Mouse (Mus musculus) left cerebral cortex, adult 11 months (tissue): ENCODE measurements around the gene Gm45261.
A peak's percentile ranks its signal among the peaks of the same experiment; 100 is the strongest.

Source experiments
- DNase-seq: peaks from one replicate; pipeline ENCODE4 v3.0.0; 2022; ENCODE audit warnings: low spot score

The Gm45261 gene

GRCm38 (mm10) chr1:80410229-80410973 is 50.8 kb downstream of the Gm45261 start:
- DNase-seq, result no peak

DNA sequence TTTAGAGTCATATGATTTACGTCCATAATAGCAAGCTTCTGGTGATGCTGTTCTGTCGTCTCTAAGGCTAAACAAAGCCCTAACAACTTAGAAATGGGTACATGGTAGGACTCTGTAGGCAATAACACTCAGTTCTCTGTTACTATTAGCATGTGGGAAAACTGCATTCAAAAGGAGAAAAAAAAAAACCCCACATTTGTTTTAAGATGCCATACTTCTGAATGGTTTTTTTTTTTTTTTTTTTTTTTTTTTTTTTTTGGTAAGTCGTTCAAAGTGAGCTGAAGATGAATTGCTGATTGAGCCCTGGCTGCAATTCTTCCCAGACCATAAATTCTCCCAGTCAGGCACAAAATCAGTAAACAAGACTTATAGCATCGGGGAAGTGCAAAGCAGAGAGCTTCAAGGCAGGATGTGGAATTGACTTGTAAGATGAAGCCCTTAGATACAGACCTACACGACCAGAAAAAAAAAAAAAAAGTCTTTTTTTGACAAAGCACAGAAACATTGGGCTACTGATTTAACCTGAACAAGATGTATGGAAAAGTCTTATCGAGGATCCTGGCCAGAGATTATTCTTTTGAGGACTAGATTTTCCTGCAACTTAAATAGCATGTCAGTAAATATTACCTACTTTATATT is 51.7 kb downstream of the Gm45261 start:
- DNase-seq, result no peak

GRCm38 (mm10) chr1:80408586-80408985 is 52.7 kb downstream of the Gm45261 start:
- peak; percentile 51 for DNase-seq

DNA sequence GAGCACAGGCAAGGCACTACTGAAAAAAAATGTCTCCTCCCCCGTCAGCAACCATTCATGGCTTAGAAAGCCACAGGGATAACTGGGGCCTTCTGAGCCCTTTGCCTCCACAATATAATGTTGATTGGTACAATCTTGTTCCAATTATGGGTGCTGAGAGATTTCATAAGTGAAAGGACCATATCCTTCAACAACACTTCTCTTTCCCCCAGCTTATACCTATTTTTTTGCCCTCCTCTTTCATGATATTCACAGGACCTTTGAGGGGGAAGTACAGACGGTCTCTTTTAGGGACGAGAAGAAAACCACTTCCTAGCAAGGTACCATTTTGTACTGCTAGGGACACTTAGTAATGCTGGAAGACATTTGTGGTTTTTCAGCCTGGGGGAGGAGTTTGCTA is 57.1 kb downstream of the Gm45261 start:
- DNase-seq, result no peak

- DNase-seq, result no peak
These were observed 57.8 kb downstream of the Gm45261 start for GRCm38 (mm10) chr1:80403366-80403893.

GRCm38 (mm10) chr1:80401961-80402360 is 59.3 kb downstream of the Gm45261 start:
- no peak for DNase-seq
